Mouse (Mus musculus): ENCODE results near the gene Ctbp1. TPM values are rescaled to one million over a fixed set of nuclear protein-coding genes. Genes with fewer than 3 reads are reported as not detected.

Gene Ctbp1
- polyA plus RNA-seq (2014; fragmentation: Nextera tagmentation; extraction: Ambion mirVana) = 395 and 414 TPM in 2 replicates

- Histone ChIP-seq H3K27me3 (ENCODE audit: insufficient read depth, low read length) (no peaks in the 10 kb centered on the region), H3K9me3 (ENCODE audit: low read depth, low read length) (no peaks in the 10 kb centered on the region), H3K9ac (peak within 1 kb of the TSS; percentile 92), H3K27ac (ENCODE audit: low read depth) (peak within 1 kb of the TSS; percentile 95), H3K4me1 (ENCODE audit: insufficient read depth) (peaks cover 6% of the 10 kb centered on the region; the same call in 1 of the 2 replicates), H3K4me2 (peak within 1 kb of the TSS; percentile 94), H3K4me3 (ENCODE audit: low read depth, low read length) (peak within 1 kb of the TSS; percentile 76), H3K36me3 (ENCODE audit: insufficient read depth) (peaks cover 19% of the 10 kb centered on the region)
- ATAC-seq (ENCODE audit: insufficient read depth) (peak; percentile 92), DNase-seq (peak; percentile 97)
- TF ChIP-seq CTCF (IDR thresholded peaks at IDR 0.05; ENCODE audit: low read depth) = peak; percentile 65
- under 1% methylated on average over 53 of the region's 57 CpGs for WGBS
These were observed at the start of gene Ctbp1 for GRCm38 (mm10) chr5:33274953-33275454. Gene Ctbp1 (minus strand): TSS chr5:33274994.

- 35% methylated on average over 2 of the region's 2 CpGs for WGBS
- H3K4me3 ChIP-seq (ENCODE audit: low read depth, low read length) = no peak overlapping the region
- H3K27ac ChIP-seq (ENCODE audit: low read depth) = no peak overlapping the region
- DNase-seq = no peak
- no peaks in the 10 kb centered on the region for H3K9me3 ChIP-seq (ENCODE audit: low read depth, low read length)
- no peaks in the 10 kb centered on the region for H3K27me3 ChIP-seq (ENCODE audit: insufficient read depth, low read length)
- no peak overlapping the region for H3K9ac ChIP-seq
- TF ChIP-seq CTCF (IDR thresholded peaks at IDR 0.05; ENCODE audit: low read depth) = no peak
- no peaks in the 10 kb centered on the region for H3K36me3 ChIP-seq (ENCODE audit: insufficient read depth)
- no peak overlapping the region for H3K4me2 ChIP-seq
- no peaks in the 10 kb centered on the region for H3K4me1 ChIP-seq (ENCODE audit: insufficient read depth)
- ATAC-seq (ENCODE audit: insufficient read depth) = no peak
These were observed 49.7 kb upstream of the Ctbp1 start for GRCm38 (mm10) chr5:33324491-33324890.

GRCm38 (mm10) chr5:33312192-33312591 is 37.4 kb upstream of the Ctbp1 start:
- Histone ChIP-seq H3K27ac (ENCODE audit: low read depth) (no peak overlapping the region), H3K4me3 (ENCODE audit: low read depth, low read length) (no peak overlapping the region), H3K4me2 (no peak overlapping the region), H3K36me3 (ENCODE audit: insufficient read depth) (no peaks in the 10 kb centered on the region), H3K4me1 (ENCODE audit: insufficient read depth) (no peaks in the 10 kb centered on the region), H3K27me3 (ENCODE audit: insufficient read depth, low read length) (no peaks in the 10 kb centered on the region), H3K9me3 (ENCODE audit: low read depth, low read length) (no peaks in the 10 kb centered on the region), H3K9ac (no peak overlapping the region)
- DNase-seq = no peak
- 72% methylated on average over 7 of the region's 7 CpGs for WGBS
- TF ChIP-seq CTCF (IDR thresholded peaks at IDR 0.05; ENCODE audit: low read depth) = no peak
- no peak for ATAC-seq (ENCODE audit: insufficient read depth)

- H3K4me1 ChIP-seq (ENCODE audit: insufficient read depth) = no peaks in the 10 kb centered on the region
- H3K27me3 ChIP-seq (ENCODE audit: insufficient read depth, low read length) = no peaks in the 10 kb centered on the region
- no peak for TF ChIP-seq CTCF (IDR thresholded peaks at IDR 0.05; ENCODE audit: low read depth)
- H3K4me3 ChIP-seq (ENCODE audit: low read depth, low read length) = no peak overlapping the region
- H3K27ac ChIP-seq (ENCODE audit: low read depth) = no peak overlapping the region
- no peak overlapping the region for H3K4me2 ChIP-seq
- 67% methylated on average over 3 of the region's 3 CpGs for WGBS
- ATAC-seq (ENCODE audit: insufficient read depth) (no peak), DNase-seq (no peak)
- H3K9ac ChIP-seq = no peak overlapping the region
- H3K36me3 ChIP-seq (ENCODE audit: insufficient read depth) = no peaks in the 10 kb centered on the region
- H3K9me3 ChIP-seq (ENCODE audit: low read depth, low read length) = no peaks in the 10 kb centered on the region
These were observed 36.1 kb upstream of the Ctbp1 start for GRCm38 (mm10) chr5:33310704-33311462.

- H3K4me1 ChIP-seq (ENCODE audit: insufficient read depth) = no peaks in the 10 kb centered on the region
- no peak overlapping the region for H3K4me2 ChIP-seq
- 79% methylated on average over 2 of the region's 2 CpGs for WGBS
- H3K9me3 ChIP-seq (ENCODE audit: low read depth, low read length) = no peaks in the 10 kb centered on the region
- no peaks in the 10 kb centered on the region for H3K27me3 ChIP-seq (ENCODE audit: insufficient read depth, low read length)
- no peak for DNase-seq
- ATAC-seq (ENCODE audit: insufficient read depth) = no peak
- TF ChIP-seq CTCF (IDR thresholded peaks at IDR 0.05; ENCODE audit: low read depth) = no peak
- H3K4me3 ChIP-seq (ENCODE audit: low read depth, low read length) = no peak overlapping the region
- H3K36me3 ChIP-seq (ENCODE audit: insufficient read depth) = no peaks in the 10 kb centered on the region
- no peak overlapping the region for H3K9ac ChIP-seq
- H3K27ac ChIP-seq (ENCODE audit: low read depth) = no peak overlapping the region
These were observed 27.0 kb upstream of the Ctbp1 start for GRCm38 (mm10) chr5:33301801-33302200.

- DNase-seq = peak; percentile 35
These were observed 22.4 kb upstream of the Ctbp1 start for GRCm38 (mm10) chr5:33297164-33297563.

GRCm38 (mm10) chr5:33293796-33294430 is 19.1 kb upstream of the Ctbp1 start:
- H3K27ac ChIP-seq (ENCODE audit: low read depth) = no peak overlapping the region
- H3K4me3 ChIP-seq (ENCODE audit: low read depth, low read length) = no peak overlapping the region
- no peak overlapping the region for H3K9ac ChIP-seq
- ATAC-seq (ENCODE audit: insufficient read depth) (no peak), DNase-seq (peak; percentile 36)
- H3K9me3 ChIP-seq (ENCODE audit: low read depth, low read length) = no peaks in the 10 kb centered on the region
- H3K27me3 ChIP-seq (ENCODE audit: insufficient read depth, low read length) = no peaks in the 10 kb centered on the region
- H3K4me2 ChIP-seq = no peak overlapping the region
- TF ChIP-seq CTCF (IDR thresholded peaks at IDR 0.05; ENCODE audit: low read depth) = no peak
- 28% methylated on average over 16 of the region's 16 CpGs for WGBS
- H3K36me3 ChIP-seq (ENCODE audit: insufficient read depth) = no peaks in the 10 kb centered on the region
- H3K4me1 ChIP-seq (ENCODE audit: insufficient read depth) = no peaks in the 10 kb centered on the region

More at GRCm38 (mm10) chr5:33297164-33297563, 22.4 kb upstream of the Ctbp1 start:
- peak; percentile 60 for TF ChIP-seq CTCF (IDR thresholded peaks at IDR 0.05; ENCODE audit: low read depth)
- Histone ChIP-seq H3K27me3 (ENCODE audit: insufficient read depth, low read length) (no peaks in the 10 kb centered on the region), H3K4me3 (ENCODE audit: low read depth, low read length) (no peak overlapping the region), H3K9me3 (ENCODE audit: low read depth, low read length) (no peaks in the 10 kb centered on the region), H3K36me3 (ENCODE audit: insufficient read depth) (no peaks in the 10 kb centered on the region), H3K27ac (ENCODE audit: low read depth) (no peak overlapping the region), H3K4me2 (no peak overlapping the region), H3K4me1 (ENCODE audit: insufficient read depth) (no peaks in the 10 kb centered on the region), H3K9ac (no peak overlapping the region)
- ATAC-seq (ENCODE audit: insufficient read depth) = no peak
- WGBS = 69% methylated on average over 6 of the region's 6 CpGs
